Mouse (Mus musculus) cortical plate, adult 2 months (tissue): ENCODE measurements around the gene Rac1.

Experiments used
- CTCF ChIP-seq: fragments of 200-500 bp; IDR thresholded peaks from 2 replicates; pipeline ENCODE4 v1.5.1; 2011; ENCODE audit warnings: mild to moderate bottlenecking, control low read depth, low read length; ENCODE audit not compliant: insufficient read depth; ENCODE audit errors: extremely low read depth
- POLR2A ChIP-seq: fragments of 200-500 bp; IDR thresholded peaks from 2 replicates; pipeline ENCODE4 v1.6.1; 2011; ENCODE audit warnings: mild to moderate bottlenecking, low read length, control low read depth; ENCODE audit not compliant: insufficient read depth; ENCODE audit errors: extremely low read depth

GRCm38 (mm10) chr5:143528308-143528683 is 460 bp upstream of the Rac1 start:
- TF ChIP-seq CTCF (no peak), POLR2A (no peak)
